Mouse (Mus musculus) G1E-ER4 (cell line): ENCODE data around the gene Mup2. TPM values are rescaled to one million over a fixed set of nuclear protein-coding genes. Genes with fewer than 3 reads are reported as not detected.
"Not testable (repeated sequence)": the region's sequence is repeated elsewhere in the genome, so short reads cannot be mapped to it uniquely, and the experiment has no call there.

ENCODE experiments used
- GATA1 ChIP-seq: IDR thresholded peaks from one replicate; pipeline ENCODE4 v1.8.0; 2012; ENCODE audit warnings: low read length, inconsistent platforms
- polyA plus RNA-seq: library from polyadenylated mRNA; stranded (reverse); fragments of >175 nt; gene quantifications from 2 replicates; pipeline ENCODE4 v1.2.3, GENCODE M21; 2012

Gene Mup2
- polyA plus RNA-seq = not detected in 2 replicates

- not testable (repeated sequence) for TF ChIP-seq GATA1
Observed at GRCm38 (mm10) chr4:60154189-60154588, at the start of gene Mup2. Gene Mup2, minus strand, starts transcription at chr4:60154289.

Other genes with a start within 250 kb of the Mup2 start
- not detected in 2 replicates for gene Slc46a2, start 239.2 kb downstream of the Mup2 start, polyA plus RNA-seq
- not detected in 2 replicates for gene Mup4, start 193.6 kb downstream of the Mup2 start, polyA plus RNA-seq
- gene Mup6, start 190.0 kb downstream of the Mup2 start, polyA plus RNA-seq = not detected in 2 replicates
- not detected in 2 replicates for gene Mup7, start 83.8 kb downstream of the Mup2 start, polyA plus RNA-seq
- gene Mup8, start 68.3 kb upstream of the Mup2 start, polyA plus RNA-seq = not detected in 2 replicates